Mouse (Mus musculus) liver, adult 2 months (tissue): ENCODE measurements around the gene Muc20. TPM values are rescaled to one million over a fixed set of nuclear protein-coding genes. Genes with fewer than 3 reads are reported as not detected.

Experiments used
- DNase-seq: peaks from one replicate; pipeline ENCODE4 v3.0.0-alpha.2; 2011; ENCODE audit warnings: low read depth, low spot score; ENCODE audit errors: extremely low read depth
- H3K27ac ChIP-seq: fragments of 200-500 bp; replicated peaks from 2 replicates; pipeline ENCODE4 v1.5.1; 2012; ENCODE audit warnings: low read depth, mild to moderate bottlenecking, control low read depth, inconsistent platforms, low read length; ENCODE audit not compliant: insufficient read depth
- H3K27me3 ChIP-seq: fragments of 200-500 bp; 2 replicates; pipeline ENCODE4 v1.6.1; 2012; ENCODE audit warnings: mild to moderate bottlenecking, moderate library complexity, low read length, inconsistent platforms; ENCODE audit not compliant: control insufficient read depth, insufficient read depth
- H3K36me3 ChIP-seq: fragments of 200-500 bp; 2 replicates; pipeline ENCODE4 v1.6.1; 2012; ENCODE audit warnings: low read length, inconsistent platforms; ENCODE audit not compliant: control insufficient read depth, insufficient read depth
- H3K4me1 ChIP-seq: fragments of 200-500 bp; 2 replicates; pipeline ENCODE4 v1.6.1; 2011; ENCODE audit warnings: low read length; ENCODE audit not compliant: control insufficient read depth, insufficient read depth
- H3K4me3 ChIP-seq: fragments of 200-500 bp; 2 replicates; pipeline ENCODE4 v1.5.1; 2011; ENCODE audit warnings: low read depth, mild to moderate bottlenecking, control low read depth, low read length, moderate library complexity; ENCODE audit not compliant: insufficient read depth
- H3K79me2 ChIP-seq: fragments of 200-500 bp; 2 replicates; pipeline ENCODE4 v1.6.1; 2012; ENCODE audit warnings: inconsistent platforms, mild to moderate bottlenecking, low read length, moderate library complexity; ENCODE audit not compliant: control insufficient read depth, insufficient read depth
- H3K9ac ChIP-seq: fragments of 200-500 bp; 2 replicates; pipeline ENCODE4 v1.6.1; 2012; ENCODE audit warnings: low read depth, mild to moderate bottlenecking, control low read depth, inconsistent platforms, low read length
- CTCF ChIP-seq: fragments of 200-500 bp; IDR thresholded peaks from 2 replicates; pipeline ENCODE4 v1.5.1; 2011; ENCODE audit warnings: low read depth, low read length, control low read depth
- POLR2A ChIP-seq: fragments of 200-500 bp; IDR thresholded peaks from 2 replicates; pipeline ENCODE4 v1.6.1; 2011; ENCODE audit warnings: low read length, control low read depth; ENCODE audit not compliant: insufficient read depth; ENCODE audit errors: extremely low read depth
- WGBS: fragments of 180-500 bp; shearing (Covaris S2); methylation state at CpG from one replicate; pipeline ENCODE4 v1.1.7; 2018; 5-methylcytosine and 5-hydroxymethylcytosine counted together
- polyA plus RNA-seq: library from polyadenylated mRNA; depleted of rRNA; stranded (reverse); fragments of >200 nt; gene quantifications from 2 replicates; pipeline ENCODE4 v1.2.3, GENCODE M21; 2012
- total RNA-seq: library from RNA; depleted of rRNA; stranded (reverse); fragments of >200 nt; gene quantifications from 2 replicates; pipeline ENCODE4 v1.2.3, GENCODE M21; 2014

Muc20 gene
- total and polyA plus RNA-seq, 2 experiments = not detected

GRCm38 (mm10) chr16:32823487-32823886 is 26.3 kb upstream of the Muc20 start:
- Histone ChIP-seq H3K27ac (no peak overlapping the region), H3K9ac (no peak overlapping the region), H3K79me2 (no peaks in the 10 kb centered on the region), H3K4me3 (no peak overlapping the region), H3K36me3 (peaks cover 29% of the 10 kb centered on the region), H3K4me1 (peaks cover 5% of the 10 kb centered on the region), H3K27me3 (no peaks in the 10 kb centered on the region)
- TF ChIP-seq POLR2A (no peak), CTCF (no peak)
- DNase-seq = no peak
- whole genome bisulfite sequencing = 91% methylated on average over 8 of the region's 8 CpGs

GRCm38 (mm10) chr16:32822881-32823280 is 25.6 kb upstream of the Muc20 start:
- Histone ChIP-seq H3K27me3 (no peaks in the 10 kb centered on the region), H3K79me2 (no peaks in the 10 kb centered on the region), H3K4me1 (peaks cover 8% of the 10 kb centered on the region), H3K27ac (no peak overlapping the region), H3K36me3 (peaks cover 26% of the 10 kb centered on the region), H3K9ac (no peak overlapping the region), H3K4me3 (no peak overlapping the region)
- no peak for DNase-seq
- WGBS = 86% methylated on average over 5 of the region's 5 CpGs
- no peak for TF ChIP-seq POLR2A
- TF ChIP-seq CTCF = no peak

- H3K27me3 ChIP-seq = no peaks in the 10 kb centered on the region
- peak; percentile 26 for DNase-seq
- H3K27ac ChIP-seq = no peak overlapping the region
- no peak overlapping the region for H3K9ac ChIP-seq
- no peak overlapping the region for H3K4me3 ChIP-seq
- H3K79me2 ChIP-seq = no peaks in the 10 kb centered on the region
- H3K36me3 ChIP-seq = peaks cover 22% of the 10 kb centered on the region
- TF ChIP-seq POLR2A (no peak), CTCF (no peak)
- 37% methylated on average over 6 of the region's 6 CpGs for WGBS
- H3K4me1 ChIP-seq = peaks cover 12% of the 10 kb centered on the region
Observed at GRCm38 (mm10) chr16:32822450-32822827, 25.2 kb upstream of the Muc20 start.

- peaks cover 12% of the 10 kb centered on the region for H3K4me1 ChIP-seq
- DNase-seq = no peak
- H3K27ac ChIP-seq = no peak overlapping the region
- H3K36me3 ChIP-seq = peaks cover 21% of the 10 kb centered on the region
- no peaks in the 10 kb centered on the region for H3K79me2 ChIP-seq
- H3K4me3 ChIP-seq = no peak overlapping the region
- TF ChIP-seq CTCF (no peak), POLR2A (no peak)
- WGBS = 81% methylated on average over 10 of the region's 10 CpGs
- no peak overlapping the region for H3K9ac ChIP-seq
- H3K27me3 ChIP-seq = no peaks in the 10 kb centered on the region
Observed at GRCm38 (mm10) chr16:32821772-32822449, 24.7 kb upstream of the Muc20 start.

GRCm38 (mm10) chr16:32818441-32818840 is 21.2 kb upstream of the Muc20 start:
- 18% methylated on average over 5 of the region's 5 CpGs for WGBS
- Histone ChIP-seq H3K27ac (no peak overlapping the region), H3K27me3 (no peaks in the 10 kb centered on the region), H3K9ac (no peak overlapping the region), H3K79me2 (no peaks in the 10 kb centered on the region), H3K36me3 (no peaks in the 10 kb centered on the region; the same call in 1 of the 2 replicates), H3K4me1 (peaks cover 12% of the 10 kb centered on the region), H3K4me3 (no peak overlapping the region)
- peak; percentile 94 for DNase-seq
- no peak for TF ChIP-seq POLR2A
- no peak for TF ChIP-seq CTCF

- 28% methylated on average over 4 of the region's 4 CpGs for WGBS
- Histone ChIP-seq H3K27ac (no peak overlapping the region; the same call in 1 of the 2 replicates), H3K36me3 (no peaks in the 10 kb centered on the region), H3K9ac (no peak overlapping the region), H3K79me2 (no peaks in the 10 kb centered on the region), H3K4me3 (no peak overlapping the region), H3K27me3 (no peaks in the 10 kb centered on the region), H3K4me1 (peaks cover 12% of the 10 kb centered on the region)
- peak; percentile 78 for DNase-seq
- TF ChIP-seq CTCF (no peak), POLR2A (no peak)
Observed at GRCm38 (mm10) chr16:32818036-32818435, 20.8 kb upstream of the Muc20 start.
